Mouse (Mus musculus) hindbrain, postnatal 0 days (tissue): ENCODE measurements around the gene Mrps25. TPM values are rescaled to one million over a fixed set of nuclear protein-coding genes. Genes with fewer than 3 reads are reported as not detected.

Source experiments
- ATAC-seq: fragments of 200-750 bp; cut with Nextera tagmentation; 2 replicates; pipeline ENCODE4 v1.8.0; 2017; ENCODE audit warnings: mild to moderate bottlenecking, moderate TSS enrichment, moderate library complexity
- DNase-seq: peaks from one replicate; pipeline ENCODE4 v3.0.0-alpha.2; 2015; ENCODE audit warnings: low spot score
- H3K27ac ChIP-seq: fragments of 300-500 bp; sonication (generic); 2 replicates; pipeline ENCODE4 v1.5.1; 2014; ENCODE audit warnings: mild to moderate bottlenecking
- H3K27me3 ChIP-seq: fragments of 300-500 bp; sonication (generic); 2 replicates; pipeline ENCODE4 v1.6.1; 2014; ENCODE audit warnings: low read length, mixed read lengths; ENCODE audit not compliant: insufficient read depth
- H3K36me3 ChIP-seq: fragments of 300-500 bp; sonication (generic); 2 replicates; pipeline ENCODE4 v1.6.1; 2014; ENCODE audit warnings: low read length, mixed read lengths; ENCODE audit not compliant: insufficient read depth
- H3K4me1 ChIP-seq: fragments of 300-500 bp; sonication (generic); 2 replicates; pipeline ENCODE4 v1.6.1; 2014; ENCODE audit warnings: antibody characterized with exemption, low read length, mixed read lengths; ENCODE audit not compliant: insufficient read depth
- H3K4me2 ChIP-seq: fragments of 300-500 bp; sonication (generic); 2 replicates; pipeline ENCODE4 v1.6.1; 2014; ENCODE audit warnings: low read depth, mild to moderate bottlenecking, low read length, moderate library complexity, mixed read lengths
- H3K4me3 ChIP-seq: fragments of 300-500 bp; sonication (generic); 2 replicates; pipeline ENCODE4 v1.5.1; 2014; ENCODE audit warnings: low read length
- H3K9ac ChIP-seq: fragments of 300-500 bp; sonication (generic); replicated peaks from 2 replicates; pipeline ENCODE4 v1.6.1; 2014; ENCODE audit warnings: mild to moderate bottlenecking, low read length, moderate library complexity, mixed read lengths
- H3K9me3 ChIP-seq: fragments of 300-500 bp; sonication (generic); 2 replicates; pipeline ENCODE4 v1.6.1; 2016; ENCODE audit warnings: low read length, mixed read lengths
- CTCF ChIP-seq: IDR thresholded peaks from 2 replicates; pipeline ENCODE4 v1.5.1; 2016; ENCODE audit warnings: antibody characterized with exemption, control low read depth, low read depth
- WGBS: fragments of 180-500 bp; shearing (Covaris S2); extraction: QIAGEN DNeasy Blood & Tissue Kit; methylation state at CpG from one replicate; pipeline ENCODE4 v1.1.7; 2014; 5-methylcytosine and 5-hydroxymethylcytosine counted together
- polyA plus RNA-seq: library from polyadenylated mRNA; unstranded; fragments of >200 nt; fragmentation: Nextera tagmentation; extraction: Ambion mirVana; gene quantifications from 2 replicates; pipeline ENCODE4 v1.2.1, GENCODE M21; 2015
- total RNA-seq: library from RNA; depleted of rRNA; stranded (reverse); fragments of >200 nt; gene quantifications from 2 replicates; pipeline ENCODE4 v1.2.3, GENCODE M21; 2014

Gene Mrps25
- total and polyA plus RNA-seq, 2 experiments from 2014 or later = 14.8 to 63.5 TPM

DNA sequence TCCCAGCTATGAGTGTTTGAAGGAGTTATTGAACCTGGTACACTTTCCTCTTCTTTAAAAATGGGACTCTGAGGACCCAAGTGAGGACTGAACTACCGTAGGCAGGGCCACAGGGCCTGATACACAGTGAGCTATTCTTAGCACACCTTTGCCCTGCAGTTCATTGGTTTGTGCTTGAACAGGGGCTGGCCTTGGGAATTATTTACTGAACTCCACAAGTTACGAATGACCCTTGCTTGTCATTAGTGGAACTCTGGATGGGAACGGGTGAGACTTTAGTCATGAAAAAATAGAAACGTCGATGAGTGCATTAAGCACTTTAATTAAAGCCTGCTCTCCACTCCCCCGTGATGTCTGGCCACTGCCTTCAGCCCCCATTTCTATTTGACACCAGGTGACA is 37.8 kb upstream of the Mrps25 start:
- WGBS = 83% methylated on average over 6 of the region's 6 CpGs
- H3K9ac ChIP-seq = no peak overlapping the region
- DNase-seq = no peak

DNA sequence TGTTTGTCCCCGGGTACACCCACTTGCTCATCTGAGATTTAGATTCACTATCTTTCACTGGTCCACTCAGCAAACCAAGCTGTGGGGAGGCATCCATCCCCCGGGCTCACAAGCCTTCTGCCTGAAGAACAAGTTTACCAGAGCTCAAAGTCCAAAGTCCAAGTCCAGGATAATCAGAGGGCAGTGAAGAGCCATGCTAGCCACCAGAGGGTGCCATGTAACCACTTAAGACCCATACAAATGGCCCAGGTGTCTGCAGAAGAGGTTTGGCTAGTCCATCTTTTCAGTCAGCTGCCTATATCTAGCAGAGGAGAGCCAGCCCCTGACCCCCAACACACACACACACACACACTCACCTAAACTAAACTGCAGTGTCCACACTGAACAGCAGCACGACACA is 35.6 kb upstream of the Mrps25 start:
- peak; percentile 80 for TF ChIP-seq CTCF
- H3K4me2 ChIP-seq = no peak overlapping the region
- DNase-seq (peak; percentile 74), ATAC-seq (peak; percentile 53; the same call in 1 of the 2 replicates)
- no peaks in the 10 kb centered on the region for H3K9me3 ChIP-seq
- 54% methylated on average over 3 of the region's 3 CpGs for WGBS
- H3K36me3 ChIP-seq = no peaks in the 10 kb centered on the region
- H3K27ac ChIP-seq = no peak overlapping the region
- no peak overlapping the region for H3K4me3 ChIP-seq
- H3K4me1 ChIP-seq = no peaks in the 10 kb centered on the region
- H3K9ac ChIP-seq = no peak overlapping the region
- no peaks in the 10 kb centered on the region for H3K27me3 ChIP-seq

More for the DNA sequence above, 37.8 kb upstream of the Mrps25 start:
- no peak overlapping the region for H3K4me2 ChIP-seq
- no peaks in the 10 kb centered on the region for H3K36me3 ChIP-seq
- H3K27ac ChIP-seq = no peak overlapping the region
- no peak for TF ChIP-seq CTCF
- H3K27me3 ChIP-seq = no peaks in the 10 kb centered on the region
- no peaks in the 10 kb centered on the region for H3K9me3 ChIP-seq
- no peak overlapping the region for H3K4me3 ChIP-seq
- no peak for ATAC-seq
- H3K4me1 ChIP-seq = no peaks in the 10 kb centered on the region

DNA sequence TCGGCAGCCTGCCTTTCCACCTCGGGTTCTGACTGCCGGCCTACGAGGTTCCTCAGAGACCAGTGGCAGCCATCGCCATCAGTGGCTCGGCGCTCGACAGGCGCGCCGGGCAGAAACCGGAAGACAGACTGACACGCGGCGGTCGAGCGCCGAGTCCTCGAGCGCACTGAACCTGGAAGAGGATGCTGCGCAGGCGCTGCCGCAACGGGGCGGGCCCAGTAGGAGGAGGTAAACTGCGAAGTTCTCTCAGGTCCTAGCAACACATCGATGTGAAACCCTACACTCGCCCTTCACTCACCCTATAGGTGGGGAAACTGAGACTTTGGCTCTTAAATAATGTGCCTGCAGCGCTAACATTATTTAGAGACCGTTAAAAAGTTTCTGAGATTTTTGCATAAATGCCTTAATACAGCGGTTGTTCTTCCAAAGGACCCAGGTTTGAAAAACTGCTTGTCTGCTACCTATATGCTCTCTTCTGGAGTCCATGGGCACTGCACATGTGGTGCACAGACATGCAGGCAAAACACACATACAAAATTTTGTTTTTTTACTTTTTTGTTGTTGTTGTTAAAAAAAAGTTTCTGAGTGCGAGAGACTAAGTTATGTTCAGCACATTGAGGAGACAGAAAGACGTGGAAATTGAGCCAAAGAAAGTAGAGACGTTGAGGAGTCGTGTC is 31.1 kb upstream of the Mrps25 start, which contains the start of gene Rbsn:
TSS of gene Rbsn (minus strand) at position 153 of the 677 bp plus-strand sequence.
- no peaks in the 10 kb centered on the region for H3K9me3 ChIP-seq
- peak within 1 kb of the TSS; percentile 78 for H3K27ac ChIP-seq
- H3K27me3 ChIP-seq = no peaks in the 10 kb centered on the region
- H3K4me3 ChIP-seq = peak within 1 kb of the TSS; percentile 78
- H3K9ac ChIP-seq = peak within 1 kb of the TSS; percentile 93
- H3K4me1 ChIP-seq = peaks cover 7% of the 10 kb centered on the region
- ATAC-seq (peak; percentile 97), DNase-seq (peak; percentile 96)
- H3K4me2 ChIP-seq = peak within 1 kb of the TSS; percentile 97
- peaks cover 8% of the 10 kb centered on the region; the same call in 1 of the 2 replicates for H3K36me3 ChIP-seq
- 10% methylated on average over 35 of the region's 35 CpGs for WGBS
- peak; percentile 42; the same call in 1 of the 2 replicates for TF ChIP-seq CTCF

DNA sequence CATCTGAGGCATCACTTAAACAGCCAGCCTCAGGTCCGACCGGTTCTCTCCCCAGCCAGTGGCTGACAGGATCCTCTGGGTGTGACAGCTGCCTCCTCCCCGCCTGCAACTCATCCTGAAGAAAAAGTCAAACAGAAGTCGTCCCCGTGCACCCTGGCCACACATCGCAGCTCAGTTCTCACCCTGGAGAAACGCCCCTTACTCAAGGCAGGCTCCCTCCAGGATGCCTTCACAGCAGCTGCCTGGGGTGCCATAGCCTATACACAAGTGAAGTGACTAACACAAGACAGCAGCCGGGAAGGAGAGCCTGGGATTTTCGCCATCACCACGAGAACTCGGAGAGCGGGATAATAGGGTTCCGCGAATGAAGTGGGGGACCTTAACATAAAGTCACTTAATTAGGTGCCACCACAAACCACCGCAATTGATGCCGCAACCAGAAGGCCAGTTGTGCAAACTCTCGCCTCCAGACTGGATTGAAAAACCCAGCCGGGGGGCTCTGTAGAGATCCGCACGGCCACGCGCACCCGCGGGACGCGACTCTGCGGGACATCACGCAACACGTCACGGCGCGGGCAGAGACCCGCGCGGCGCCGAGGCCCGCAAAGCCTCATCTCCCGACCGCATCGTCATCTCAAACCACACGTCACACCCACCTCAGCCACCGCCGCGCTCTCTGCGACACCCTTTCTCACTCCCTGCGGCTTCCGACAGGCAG is 30.4 kb upstream of the Mrps25 start:
- Histone ChIP-seq H3K9ac (peak overlapping the region; percentile 93), H3K4me2 (peak overlapping the region; percentile 97), H3K36me3 (peaks cover 8% of the 10 kb centered on the region; the same call in 1 of the 2 replicates), H3K9me3 (no peaks in the 10 kb centered on the region), H3K4me3 (peak overlapping the region; percentile 78), H3K27me3 (no peaks in the 10 kb centered on the region), H3K27ac (peak overlapping the region; percentile 78), H3K4me1 (peaks cover 7% of the 10 kb centered on the region)
- WGBS = under 1% methylated on average over 48 of the region's 48 CpGs
- DNase-seq = peak; percentile 69
- ATAC-seq = peak; percentile 80
- TF ChIP-seq CTCF = no peak

DNA sequence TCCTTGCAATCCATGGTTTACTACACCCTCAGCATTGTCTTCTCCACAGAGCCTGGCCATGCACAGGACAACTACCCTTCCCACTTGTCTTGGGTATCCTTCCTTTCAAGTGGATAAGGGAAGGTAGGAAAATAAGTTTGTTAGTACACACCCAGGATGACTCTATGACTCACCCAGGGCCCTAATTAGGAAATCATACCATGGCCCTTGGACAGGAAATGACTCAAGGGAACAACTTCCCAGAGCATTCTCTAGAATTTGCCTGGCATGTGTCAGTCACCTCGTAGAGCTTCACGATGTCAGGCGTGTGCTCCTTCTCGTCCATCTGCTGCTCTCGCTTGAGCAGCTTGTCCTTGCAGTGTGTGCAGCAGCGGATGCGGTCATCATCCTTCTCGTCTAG is 15.6 kb upstream of the Mrps25 start:
- Histone ChIP-seq H3K4me3 (no peak overlapping the region), H3K36me3 (peaks cover 56% of the 10 kb centered on the region), H3K27ac (no peak overlapping the region), H3K4me1 (no peaks in the 10 kb centered on the region), H3K9me3 (no peaks in the 10 kb centered on the region), H3K9ac (no peak overlapping the region), H3K27me3 (no peaks in the 10 kb centered on the region), H3K4me2 (no peak overlapping the region)
- WGBS = 91% methylated on average over 8 of the region's 8 CpGs
- DNase-seq (no peak), ATAC-seq (no peak)
- no peak for TF ChIP-seq CTCF

DNA sequence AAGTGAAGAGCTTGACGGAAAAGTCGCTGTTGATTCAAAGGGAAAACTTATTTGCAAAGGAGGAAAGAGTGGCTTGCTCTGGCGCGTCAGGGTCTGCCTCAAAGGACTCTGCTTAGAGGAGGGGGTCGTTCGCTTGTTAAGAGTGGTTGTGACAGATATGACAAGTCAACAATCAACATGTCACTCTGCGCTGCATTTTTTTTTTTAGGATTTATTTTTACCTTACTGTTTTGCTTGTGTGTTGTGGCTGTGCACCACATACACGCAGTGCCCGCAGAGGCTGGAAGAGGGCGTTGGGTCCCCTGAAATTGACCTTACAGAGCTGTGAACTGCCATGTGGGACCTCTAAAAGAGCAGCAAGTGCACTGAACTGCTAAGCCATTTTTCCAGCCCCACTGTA is 345 bp upstream of the Mrps25 start:
- H3K36me3 ChIP-seq = peaks cover 23% of the 10 kb centered on the region
- DNase-seq = no peak
- ATAC-seq = peak; percentile 68
- no peaks in the 10 kb centered on the region for H3K27me3 ChIP-seq
- no peaks in the 10 kb centered on the region; the same call in 1 of the 2 replicates for H3K9me3 ChIP-seq
- peak overlapping the region; percentile 56 for H3K4me3 ChIP-seq
- peak overlapping the region; percentile 72 for H3K4me2 ChIP-seq
- WGBS = 2% methylated on average over 10 of the region's 10 CpGs
- H3K4me1 ChIP-seq = peaks cover 7% of the 10 kb centered on the region
- peak overlapping the region; percentile 58 for H3K9ac ChIP-seq
- H3K27ac ChIP-seq = peak overlapping the region; percentile 38; the same call in 1 of the 2 replicates
- TF ChIP-seq CTCF = peak; percentile 39; the same call in 1 of the 2 replicates
